Mouse (Mus musculus) 3T3-L1 (cell line): Measurements from ENCODE around the gene Igf2bp3.
A peak's percentile ranks its signal among the peaks of the same experiment; 100 is the strongest.

ENCODE experiments used
- DNase-seq: peaks from one replicate; pipeline ENCODE4 v3.0.0-alpha.2; 2015; ENCODE audit warnings: low read depth, low spot score

Igf2bp3 gene

GRCm38 (mm10) chr6:49219001-49219560 lies 4.3 kb upstream of the Igf2bp3 start:
- DNase-seq: no peak

- peak; percentile 43 for DNase-seq
These were observed 3.6 kb upstream of the Igf2bp3 start for GRCm38 (mm10) chr6:49218275-49218802.

- DNase-seq: peak; percentile 98
These were observed 3.0 kb upstream of the Igf2bp3 start for GRCm38 (mm10) chr6:49217581-49218274.

GRCm38 (mm10) chr6:49216811-49217542 lies 2.2 kb upstream of the Igf2bp3 start:
- DNase-seq: no peak

- no peak for DNase-seq
These were observed 1.2 kb upstream of the Igf2bp3 start for GRCm38 (mm10) chr6:49215748-49216585.

- peak; percentile 99 for DNase-seq
These were observed 450 bp downstream of the Igf2bp3 start for GRCm38 (mm10) chr6:49214086-49214927.

GRCm38 (mm10) chr6:49213581-49214085 lies 1.1 kb downstream of the Igf2bp3 start:
- DNase-seq: peak; percentile 46

GRCm38 (mm10) chr6:49212931-49213580 lies 1.7 kb downstream of the Igf2bp3 start:
- no peak for DNase-seq

- DNase-seq: no peak
These were observed 2.6 kb downstream of the Igf2bp3 start for GRCm38 (mm10) chr6:49212141-49212540.

GRCm38 (mm10) chr6:49211596-49211995 lies 3.2 kb downstream of the Igf2bp3 start:
- DNase-seq: no peak

- peak; percentile 51 for DNase-seq
These were observed 4.6 kb downstream of the Igf2bp3 start for GRCm38 (mm10) chr6:49209881-49210854.

GRCm38 (mm10) chr6:49208935-49209334 lies 5.8 kb downstream of the Igf2bp3 start:
- peak; percentile 56 for DNase-seq

- no peak for DNase-seq
These were observed 6.3 kb downstream of the Igf2bp3 start for GRCm38 (mm10) chr6:49208297-49208930.

- peak; percentile 80 for DNase-seq
These were observed 8.3 kb downstream of the Igf2bp3 start for GRCm38 (mm10) chr6:49206416-49206815.

- DNase-seq: no peak
These were observed 19.6 kb downstream of the Igf2bp3 start for GRCm38 (mm10) chr6:49195188-49195587.

GRCm38 (mm10) chr6:49194536-49194935 lies 20.2 kb downstream of the Igf2bp3 start:
- no peak for DNase-seq

GRCm38 (mm10) chr6:49189363-49189762 lies 25.4 kb downstream of the Igf2bp3 start:
- peak; percentile 52 for DNase-seq

GRCm38 (mm10) chr6:49187299-49187698 lies 27.5 kb downstream of the Igf2bp3 start:
- DNase-seq: no peak
